7 mouse cellular contexts compared by ENCODE assay signal in the genomic region with DNA sequence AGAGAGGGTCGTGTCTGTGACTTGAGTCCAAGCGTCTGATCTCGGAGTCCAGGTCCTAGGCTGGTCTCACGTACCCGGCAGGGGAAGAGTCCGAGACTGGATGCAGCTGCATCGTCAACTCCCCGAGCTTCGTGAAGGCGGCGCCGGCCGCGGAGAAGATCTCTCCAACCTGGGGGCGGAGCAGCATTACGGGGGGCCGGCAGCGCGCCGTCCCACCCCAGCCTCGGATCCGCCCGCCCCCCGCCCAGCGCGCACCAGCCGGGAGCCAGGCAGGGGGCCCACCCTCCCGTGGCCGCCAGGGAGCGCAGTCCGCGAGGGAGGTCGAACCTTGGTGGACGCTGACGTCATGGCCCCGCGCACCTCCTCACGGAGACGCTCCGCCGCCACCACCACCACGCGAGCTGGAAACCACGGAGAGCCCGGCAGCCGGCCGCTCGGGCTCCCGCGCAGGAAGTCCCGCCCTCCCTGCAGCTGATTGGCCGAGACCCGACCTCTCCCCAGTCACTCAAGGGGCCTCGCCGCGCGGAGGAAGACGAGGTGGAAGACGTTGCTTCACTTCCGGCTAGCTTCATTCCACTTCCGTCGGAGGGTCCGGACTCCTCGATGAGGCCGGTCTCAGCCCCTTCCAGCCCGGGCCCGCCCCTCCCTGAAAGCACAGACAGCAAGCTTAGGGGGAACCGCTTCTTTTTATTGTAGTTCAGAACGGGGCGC. TPM values are rescaled to one million over a fixed set of nuclear protein-coding genes. Genes with fewer than 3 reads are reported as not detected.
DNase-seq lines count a peak whose midpoint lies in the region; ATAC-seq and TF ChIP-seq lines count a peak whose summit lies in the region.

Gene 0610010K14Rik (minus strand): TSS at position 458 of the 711 bp plus-strand sequence.

- DNase-seq in adrenal gland, adult 2 months, result peak; percentile 99
- DNase-seq in embryo, embryonic 11.5 days (ENCODE audit: low read depth, low spot score), result peak; percentile 91
- peak; percentile 96 to 98 for DNase-seq in gastrocnemius, postnatal 4 days (ENCODE audit: low spot score in 2 of 2)
- DNase-seq in left cerebral cortex, postnatal 4 days, result peak; percentile 98

- H3K9ac ChIP-seq in intestine, postnatal 0 days (ENCODE audit: low read depth, low read length), result peak within 1 kb of the TSS; percentile 81
- peak within 1 kb of the TSS; percentile 86 for H3K9ac ChIP-seq in midbrain, embryonic 12.5 days (replicated peaks)

- no peaks in the 10 kb centered on the region for H3K27me3 ChIP-seq in intestine, postnatal 0 days (replicated peaks; ENCODE audit: control insufficient read depth, insufficient read depth, low read length)
- H3K27me3 ChIP-seq in midbrain, embryonic 12.5 days, result no peaks in the 10 kb centered on the region
- no peaks in the 10 kb centered on the region for H3K27me3 ChIP-seq in small intestine, adult 2 months (ENCODE audit: control insufficient read depth, insufficient read depth, low read length)

- H3K9me3 ChIP-seq in intestine, postnatal 0 days (ENCODE audit: control insufficient read depth), result no peaks in the 10 kb centered on the region
- H3K9me3 ChIP-seq in midbrain, embryonic 12.5 days, result no peaks in the 10 kb centered on the region

- H3K4me1 ChIP-seq in intestine, postnatal 0 days (replicated peaks; ENCODE audit: control insufficient read depth, insufficient read depth, low read length), result peaks cover 5% of the 10 kb centered on the region; the same call in 1 of the 2 replicates
- H3K4me1 ChIP-seq in midbrain, embryonic 12.5 days, result peaks cover 39% of the 10 kb centered on the region
- peaks cover 9% of the 10 kb centered on the region; the same call in 1 of the 2 replicates for H3K4me1 ChIP-seq in small intestine, adult 2 months (ENCODE audit: control insufficient read depth, insufficient read depth, insufficient read length, low read length)

- H3K27ac ChIP-seq in intestine, postnatal 0 days (ENCODE audit: low read depth, low read length), result peak within 1 kb of the TSS; percentile 85
- peak within 1 kb of the TSS; percentile 92 for H3K27ac ChIP-seq in midbrain, embryonic 12.5 days (replicated peaks)
- H3K27ac ChIP-seq in small intestine, adult 2 months (ENCODE audit: insufficient read depth, low read depth, low read length), result peak within 1 kb of the TSS; percentile 85

- ATAC-seq in intestine, postnatal 0 days, result peak; percentile 93
- ATAC-seq in midbrain, embryonic 12.5 days (ENCODE audit: low FRiP score, low read depth), result peak; percentile 93

- peak; percentile 87 for TF ChIP-seq POLR2A in small intestine, adult 2 months (IDR thresholded peaks at IDR 0.05; ENCODE audit: low read depth, low read length)

- intact Hi-C loops in left cerebral cortex, postnatal 4 days (cut with DNase I), result loop anchor here (10.0 kb wide), 1 partner anchor 97 kb away; no protein-coding TSS in a partner anchor

- WGBS in intestine, postnatal 0 days, result under 1% methylated on average over 69 of the region's 70 CpGs
- WGBS in midbrain, embryonic 12.5 days, result under 1% methylated on average over 70 of the region's 70 CpGs
- WGBS in small intestine, adult 2 months, result under 1% methylated on average over 70 of the region's 70 CpGs

- peak within 1 kb of the TSS; percentile 70 for H3K4me2 ChIP-seq in intestine, postnatal 0 days (replicated peaks; ENCODE audit: low read depth)
- H3K4me2 ChIP-seq in midbrain, embryonic 12.5 days (replicated peaks), result peak within 1 kb of the TSS; percentile 98

- H3K36me3 ChIP-seq in intestine, postnatal 0 days (ENCODE audit: control insufficient read depth, insufficient read depth), result peaks cover 11% of the 10 kb centered on the region; the same call in 1 of the 2 replicates
- H3K36me3 ChIP-seq in midbrain, embryonic 12.5 days, result peaks cover 17% of the 10 kb centered on the region
- peaks cover 6% of the 10 kb centered on the region; the same call in 1 of the 2 replicates for H3K36me3 ChIP-seq in small intestine, adult 2 months (ENCODE audit: control insufficient read depth, insufficient read depth, low read length)

- TF ChIP-seq CTCF in intestine, postnatal 0 days (IDR thresholded peaks at IDR 0.05; ENCODE audit: low read depth), result peak; percentile 85
- TF ChIP-seq CTCF in small intestine, adult 2 months (IDR thresholded peaks at IDR 0.05; ENCODE audit: extremely low read depth, insufficient read length, insufficient replicate concordance, low read depth, low read length), result peak; percentile 19

- H3K4me3 ChIP-seq in intestine, postnatal 0 days (ENCODE audit: low read depth, low read length), result peak within 1 kb of the TSS; percentile 91
- H3K4me3 ChIP-seq in midbrain, embryonic 12.5 days, result peak within 1 kb of the TSS; percentile 87
- peak within 1 kb of the TSS; percentile 99 for H3K4me3 ChIP-seq in small intestine, adult 2 months (ENCODE audit: low read depth, low read length)

RNA-seq across cellular contexts. Expression of gene 0610010K14Rik, which starts in this region (rescaled TPM):
- 10 to 100 TPM; 44.7 to 52.1 TPM for total RNA-seq in adrenal gland, adult 2 months (2021)
- polyA plus RNA-seq in adrenal gland, adult 2 months (2012; rRNA removed), result 54.7 and 56.2 TPM in 2 replicates
- total RNA-seq in gastrocnemius, postnatal 4 days (2021), result 10 to 100 TPM; 51.4 to 56.9 TPM
- polyA plus RNA-seq in intestine, postnatal 0 days (2015; fragmentation: Nextera tagmentation; extraction: Ambion mirVana), result 70.3 and 72.7 TPM in 2 replicates
- 10 to 100 TPM; 64.2 to 73.1 TPM for total RNA-seq in left cerebral cortex, postnatal 4 days (2021)
- 210 and 213 TPM in 2 replicates for polyA plus RNA-seq in midbrain, embryonic 12.5 days (2016; fragmentation: Nextera tagmentation; extraction: Ambion mirVana)
- polyA plus RNA-seq in small intestine, adult 2 months (2012; rRNA removed), result 25.2 and 45.3 TPM in 2 replicates

Comparison
In these comparisons a context has a peak if more than half of its experiments do, and no peak if none do; other contexts are left out.
1. Peak in every context shown above with its lines: DNase-seq, ATAC-seq, H3K4me3 ChIP-seq and H3K27ac ChIP-seq.